In genomic region chr9:113903136-113903535, GRCm38 (mm10) we compare ENCODE assay signal across 10 mouse cellular contexts. TPM values are rescaled to one million over a fixed set of nuclear protein-coding genes. Genes with fewer than 3 reads are reported as not detected.
DNase-seq lines count a peak whose midpoint lies in the region.
"Had no signal": no experiment of that assay in that cellular context is flagged by ENCODE, and none has a peak within 500 bp of the region (broad histone marks: within the 10 kb centered on the region; RNA-seq: fewer than 3 reads in every experiment).

No protein-coding gene starts in this region.

- peak; percentile 26 for DNase-seq in kidney, postnatal 10 days
- DNase-seq in kidney, adult 9 months, result no peak
- DNase-seq in 3T3-L1 (ENCODE audit: low read depth, low spot score) (peak; percentile 34), NIH3T3 (ENCODE audit: low read depth) (peak; percentile 78)
- DNase-seq in lung, postnatal 10 days, result peak; percentile 38
- DNase-seq in layer of hippocampus, postnatal 10 days (ENCODE audit: low spot score in 2 of 2), result no peak
- DNase-seq in spleen, postnatal 10 days (ENCODE audit: low spot score in 2 of 2), result no peak
- DNase-seq: adrenal gland, postnatal 14 days; liver, postnatal 0 days; thymus, postnatal 36 days had no signal

RNA-seq across cellular contexts. Expression of gene Ubp1, which starts 27.6 kb away (rescaled TPM):
- total RNA-seq in layer of hippocampus, postnatal 10 days (2021), result 10 to 100 TPM; 67.8 to 73.4 TPM

Comparison
In these comparisons a context has a peak if more than half of its experiments do, and no peak if none do; other contexts are left out.
1. DNase-seq: peak in kidney, postnatal 10 days (single experiment), 3T3-L1 (single experiment), NIH3T3 (single experiment) and lung, postnatal 10 days (single experiment); none in kidney, adult 9 months (single experiment), layer of hippocampus, postnatal 10 days (0 of 2) and spleen, postnatal 10 days (0 of 2).